In the genomic region with DNA sequence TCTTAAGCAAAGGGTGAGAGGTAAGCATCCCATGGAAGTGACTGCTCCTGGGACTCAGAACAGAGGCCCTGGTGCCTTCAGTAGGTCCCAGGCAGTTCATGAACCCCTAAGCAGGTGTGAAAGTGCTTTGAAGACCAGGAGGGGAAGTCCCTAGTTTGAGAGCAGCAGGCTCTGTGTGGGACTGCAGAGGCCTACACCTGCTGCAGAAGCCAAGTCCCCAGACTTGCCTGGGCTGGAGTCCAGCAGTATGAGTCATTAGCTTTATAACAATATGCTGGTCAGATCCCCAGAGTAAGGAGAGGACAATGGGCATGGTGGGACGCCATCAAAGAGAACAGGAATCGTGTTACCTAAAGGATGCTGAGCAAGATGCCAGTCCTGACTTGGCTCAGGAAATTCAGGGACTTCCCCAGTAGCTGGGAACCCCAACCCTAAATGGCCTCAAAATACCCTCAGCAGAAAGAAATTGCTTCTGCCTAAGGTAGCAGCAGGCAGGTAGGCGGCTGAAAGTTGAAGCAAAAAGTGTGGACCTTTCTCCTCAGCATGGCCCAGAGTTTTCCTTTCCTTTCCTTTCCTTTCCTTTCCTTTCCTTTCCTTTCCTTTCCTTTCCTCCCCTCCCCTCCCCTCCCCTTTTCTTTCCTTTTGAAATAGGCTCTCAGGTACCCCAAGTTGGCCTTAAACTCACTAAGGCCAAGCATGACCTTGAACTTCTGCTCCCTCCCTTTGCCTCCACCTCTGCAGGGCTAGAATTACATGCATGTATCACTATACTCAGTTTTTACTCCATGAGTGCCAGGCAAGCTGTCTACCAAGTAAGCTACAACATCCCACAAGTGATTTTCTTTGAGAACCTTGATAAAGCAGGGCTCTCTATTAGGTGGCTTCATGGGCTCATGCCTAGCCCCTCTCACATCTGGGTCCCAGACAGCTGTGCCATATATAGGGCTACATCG, we compare ENCODE assay signal across 8 mouse cellular contexts. TPM values are rescaled to one million over a fixed set of nuclear protein-coding genes. Genes with fewer than 3 reads are reported as not detected.
DNase-seq lines count a peak whose midpoint lies in the region; ATAC-seq lines count a peak whose summit lies in the region.

No protein-coding gene starts in this region.

- H3K9me3 ChIP-seq in hindbrain, embryonic 13.5 days: no peaks in the 10 kb centered on the region

- H3K36me3 ChIP-seq in hindbrain, embryonic 13.5 days: no peaks in the 10 kb centered on the region

- no peak overlapping the region for H3K9ac ChIP-seq in hindbrain, embryonic 13.5 days

- no peak overlapping the region for H3K27ac ChIP-seq in hindbrain, embryonic 13.5 days

- no peak overlapping the region for H3K4me3 ChIP-seq in hindbrain, embryonic 13.5 days

- DNase-seq in right cerebral cortex, adult 18-20 months: peak; percentile 60
- DNase-seq in right cerebral cortex, postnatal 14 days: no peak
- DNase-seq in adrenal gland, postnatal 25 days: peak; percentile 68
- DNase-seq in thymus, postnatal 10 days (ENCODE audit: low spot score in 2 of 2): peak; percentile 54 to 59
- no peak for DNase-seq in cerebellum, postnatal 14 days

- H3K4me2 ChIP-seq in hindbrain, embryonic 13.5 days: no peak overlapping the region

- peaks cover 9% of the 10 kb centered on the region for H3K27me3 ChIP-seq in hindbrain, embryonic 13.5 days

- H3K4me1 ChIP-seq in hindbrain, embryonic 13.5 days (replicated peaks): 0 out of 2 replicates have a peak, but pooled peaks cover 5% of the 10 kb centered on the region

- peak; percentile 80 for ATAC-seq in inflammation-experienced regulatory T-cells, adult 6 months
- no peak for ATAC-seq in megakaryocyte-erythroid progenitor cell, adult 5-6 weeks (replicated peaks; ENCODE audit: low FRiP score, low TSS enrichment, poor library complexity, severe bottlenecking)
- no peak for ATAC-seq in hindbrain, embryonic 13.5 days (ENCODE audit: low FRiP score)

- WGBS in hindbrain, embryonic 13.5 days: 71% methylated on average over 4 of the region's 4 CpGs

RNA-seq across cellular contexts. Expression of gene Tnfrsf8, which starts 4.6 kb away (rescaled TPM):
- total RNA-seq in adrenal gland, postnatal 25 days (2021): 0.29 and 0.43 TPM in 2 replicates
- 10 to 100 TPM; 10.4 to 16.8 (median 14.5) TPM for polyA plus RNA-seq in inflammation-experienced regulatory T-cells, adult 6 months (2017; shearing (Covaris generic))
- total RNA-seq in megakaryocyte-erythroid progenitor cell, adult 5-6 weeks (2014; fragmentation: Nextera tagmentation): 0.31 TPM in 1 of 2 replicates, not detected in the other
- total RNA-seq in megakaryocyte-erythroid progenitor cell, adult 5-6 weeks (2017): not detected in 2 replicates
- polyA plus RNA-seq in hindbrain, embryonic 13.5 days (2015; fragmentation: Nextera tagmentation; extraction: Ambion mirVana): 0.12 TPM in 2 replicates

Comparison
In these comparisons a context has a peak if more than half of its experiments do, and no peak if none do; other contexts are left out.
1. DNase-seq: peak in right cerebral cortex, adult 18-20 months (single experiment), adrenal gland, postnatal 25 days (single experiment) and thymus, postnatal 10 days (2 of 2); none in right cerebral cortex, postnatal 14 days (single experiment) and cerebellum, postnatal 14 days (0 of 2).